Mouse (Mus musculus) induced T-regulatory cell, adult 2 months (primary cell): ENCODE measurements around the gene Gldc.
"Not testable (repeated sequence)": the region's sequence is repeated elsewhere in the genome, so short reads cannot be mapped to it uniquely, and the experiment has no call there.

ENCODE experiments used
- DNase-seq: peaks from one replicate; pipeline ENCODE4 v3.0.0-alpha.2; 2012; ENCODE audit warnings: low read depth

Gldc gene

GRCm38 (mm10) chr19:30174919-30175571 is at the start of gene Gldc:
Gldc (minus strand) TSS chr19:30175429.
- DNase-seq, result no peak

- DNase-seq, result not testable (repeated sequence)
Measured at GRCm38 (mm10) chr19:30222593-30222992, 47.4 kb upstream of the Gldc start.

- DNase-seq, result peak; percentile 41
Measured at GRCm38 (mm10) chr19:30217335-30217734, 42.1 kb upstream of the Gldc start.

GRCm38 (mm10) chr19:30216186-30216585 is 41.0 kb upstream of the Gldc start:
- DNase-seq, result no peak

- DNase-seq, result not testable (repeated sequence)
Measured at GRCm38 (mm10) chr19:30215736-30216135, 40.5 kb upstream of the Gldc start.

- DNase-seq, result no peak
Measured at GRCm38 (mm10) chr19:30214026-30214425, 38.8 kb upstream of the Gldc start.

GRCm38 (mm10) chr19:30209006-30209405 is 33.8 kb upstream of the Gldc start:
- DNase-seq, result not testable (repeated sequence)

GRCm38 (mm10) chr19:30206981-30207380 is 31.8 kb upstream of the Gldc start:
- DNase-seq, result no peak

- no peak for DNase-seq
Measured at GRCm38 (mm10) chr19:30205874-30206273, 30.6 kb upstream of the Gldc start.

- DNase-seq, result peak; percentile 63
Measured at GRCm38 (mm10) chr19:30205159-30205816, 30.1 kb upstream of the Gldc start.

- DNase-seq, result no peak
Measured at GRCm38 (mm10) chr19:30202177-30202576, 26.9 kb upstream of the Gldc start.

GRCm38 (mm10) chr19:30194999-30195398 is 19.8 kb upstream of the Gldc start:
- no peak for DNase-seq

- DNase-seq, result no peak
Measured at GRCm38 (mm10) chr19:30187232-30187631, 12.0 kb upstream of the Gldc start.

- no peak for DNase-seq
Measured at GRCm38 (mm10) chr19:30185536-30185935, 10.3 kb upstream of the Gldc start.

- no peak for DNase-seq
Measured at GRCm38 (mm10) chr19:30179979-30180378, 4.8 kb upstream of the Gldc start.

- DNase-seq, result no peak
Measured at GRCm38 (mm10) chr19:30174074-30174670, 1.1 kb downstream of the Gldc start.

- DNase-seq, result no peak
Measured at GRCm38 (mm10) chr19:30171346-30172055, 3.7 kb downstream of the Gldc start.

- no peak for DNase-seq
Measured at GRCm38 (mm10) chr19:30170319-30170718, 4.9 kb downstream of the Gldc start.

GRCm38 (mm10) chr19:30166801-30167505 is 8.3 kb downstream of the Gldc start:
- no peak for DNase-seq

GRCm38 (mm10) chr19:30164228-30164627 is 11.0 kb downstream of the Gldc start:
- DNase-seq, result no peak

GRCm38 (mm10) chr19:30162808-30163207 is 12.4 kb downstream of the Gldc start:
- DNase-seq, result no peak

- no peak for DNase-seq
Measured at GRCm38 (mm10) chr19:30160021-30160420, 15.2 kb downstream of the Gldc start.
